Mouse (Mus musculus): Measurements from ENCODE around the gene Cbwd1. TPM values are rescaled to one million over a fixed set of nuclear protein-coding genes. Genes with fewer than 3 reads are reported as not detected.

Cbwd1 gene
- polyA plus RNA-seq, 1 experiment: 45.4 TPM

- no peaks in the 10 kb centered on the region for H3K9me3 ChIP-seq (replicated peaks; ENCODE audit: control insufficient read depth, insufficient read depth, low read length, poor library complexity, severe bottlenecking)
- H3K27me3 ChIP-seq (ENCODE audit: control insufficient read depth, insufficient read depth, low read length, poor library complexity, severe bottlenecking): no peaks in the 10 kb centered on the region; the same call in 1 of the 2 replicates
- no peaks in the 10 kb centered on the region for H3K36me3 ChIP-seq (ENCODE audit: control insufficient read depth, insufficient read depth, low read length, poor library complexity, severe bottlenecking)
- no peak overlapping the region for H3K4me3 ChIP-seq (ENCODE audit: low read depth, low read length)
- H3K9ac ChIP-seq (ENCODE audit: low read depth, poor library complexity, severe bottlenecking): no peak overlapping the region
- TF ChIP-seq POLR2A (IDR thresholded peaks at IDR 0.05; ENCODE audit: insufficient read depth, low read length): no peak
- TF ChIP-seq EP300 (IDR thresholded peaks at IDR 0.05; ENCODE audit: insufficient read depth, low read depth, low read length): no peak
- TF ChIP-seq CTCF (IDR thresholded peaks at IDR 0.05; ENCODE audit: low read depth, low read length): no peak
- H3K27ac ChIP-seq (ENCODE audit: insufficient read depth, low read length): no peak overlapping the region
- no peaks in the 10 kb centered on the region for H3K4me1 ChIP-seq (ENCODE audit: control insufficient read depth, insufficient read depth, low read length)
Measured at GRCm38 (mm10) chr19:24983050-24983449, 21.6 kb upstream of the Cbwd1 start.

DNA sequence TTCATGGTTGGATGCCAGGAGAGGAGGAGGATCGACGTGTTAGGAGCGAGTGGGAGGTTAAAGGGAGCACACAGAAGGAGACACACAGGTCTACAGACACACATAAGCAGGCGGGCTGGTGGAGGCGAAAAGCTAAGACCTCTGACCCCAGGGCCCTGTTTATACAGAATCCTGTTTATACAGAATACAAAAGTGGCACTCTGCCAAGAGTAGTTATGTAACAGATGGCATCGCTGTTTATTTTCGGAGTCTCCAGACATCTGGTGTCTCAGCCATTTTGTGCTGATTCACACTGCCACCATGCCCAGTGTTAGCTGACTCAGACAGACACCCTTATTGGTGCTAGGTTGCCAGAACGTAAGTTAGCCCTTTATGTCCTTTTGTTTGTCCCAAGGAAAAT, 19.9 kb upstream of the Cbwd1 start:
- H3K4me3 ChIP-seq (ENCODE audit: low read depth, low read length): no peak overlapping the region
- TF ChIP-seq CTCF (IDR thresholded peaks at IDR 0.05; ENCODE audit: low read depth, low read length) (no peak), EP300 (IDR thresholded peaks at IDR 0.05; ENCODE audit: insufficient read depth, low read depth, low read length) (no peak), POLR2A (IDR thresholded peaks at IDR 0.05; ENCODE audit: insufficient read depth, low read length) (no peak)
- no peaks in the 10 kb centered on the region for H3K9me3 ChIP-seq (replicated peaks; ENCODE audit: control insufficient read depth, insufficient read depth, low read length, poor library complexity, severe bottlenecking)
- no peak overlapping the region for H3K27ac ChIP-seq (ENCODE audit: insufficient read depth, low read length)
- no peaks in the 10 kb centered on the region; the same call in 1 of the 2 replicates for H3K27me3 ChIP-seq (ENCODE audit: control insufficient read depth, insufficient read depth, low read length, poor library complexity, severe bottlenecking)
- no peaks in the 10 kb centered on the region for H3K36me3 ChIP-seq (ENCODE audit: control insufficient read depth, insufficient read depth, low read length, poor library complexity, severe bottlenecking)
- H3K9ac ChIP-seq (ENCODE audit: low read depth, poor library complexity, severe bottlenecking): no peak overlapping the region
- H3K4me1 ChIP-seq (ENCODE audit: control insufficient read depth, insufficient read depth, low read length): no peaks in the 10 kb centered on the region

GRCm38 (mm10) chr19:24978852-24979842, 17.7 kb upstream of the Cbwd1 start:
- no peaks in the 10 kb centered on the region for H3K9me3 ChIP-seq (replicated peaks; ENCODE audit: control insufficient read depth, insufficient read depth, low read length, poor library complexity, severe bottlenecking)
- TF ChIP-seq POLR2A (IDR thresholded peaks at IDR 0.05; ENCODE audit: insufficient read depth, low read length): no peak
- TF ChIP-seq CTCF (IDR thresholded peaks at IDR 0.05; ENCODE audit: low read depth, low read length): no peak
- no peak for TF ChIP-seq EP300 (IDR thresholded peaks at IDR 0.05; ENCODE audit: insufficient read depth, low read depth, low read length)
- no peaks in the 10 kb centered on the region for H3K4me1 ChIP-seq (ENCODE audit: control insufficient read depth, insufficient read depth, low read length)
- no peaks in the 10 kb centered on the region for H3K36me3 ChIP-seq (ENCODE audit: control insufficient read depth, insufficient read depth, low read length, poor library complexity, severe bottlenecking)
- H3K9ac ChIP-seq (ENCODE audit: low read depth, poor library complexity, severe bottlenecking): no peak overlapping the region
- no peaks in the 10 kb centered on the region; the same call in 1 of the 2 replicates for H3K27me3 ChIP-seq (ENCODE audit: control insufficient read depth, insufficient read depth, low read length, poor library complexity, severe bottlenecking)
- no peak overlapping the region for H3K27ac ChIP-seq (ENCODE audit: insufficient read depth, low read length)
- no peak overlapping the region for H3K4me3 ChIP-seq (ENCODE audit: low read depth, low read length)

- Histone ChIP-seq H3K4me3 (ENCODE audit: low read depth, low read length) (no peak overlapping the region), H3K27ac (ENCODE audit: insufficient read depth, low read length) (no peak overlapping the region), H3K36me3 (ENCODE audit: control insufficient read depth, insufficient read depth, low read length, poor library complexity, severe bottlenecking) (no peaks in the 10 kb centered on the region), H3K9ac (ENCODE audit: low read depth, poor library complexity, severe bottlenecking) (no peak overlapping the region), H3K4me1 (ENCODE audit: control insufficient read depth, insufficient read depth, low read length) (no peaks in the 10 kb centered on the region), H3K9me3 (replicated peaks; ENCODE audit: control insufficient read depth, insufficient read depth, low read length, poor library complexity, severe bottlenecking) (no peaks in the 10 kb centered on the region), H3K27me3 (ENCODE audit: control insufficient read depth, insufficient read depth, low read length, poor library complexity, severe bottlenecking) (no peaks in the 10 kb centered on the region; the same call in 1 of the 2 replicates)
- no peak for TF ChIP-seq CTCF (IDR thresholded peaks at IDR 0.05; ENCODE audit: low read depth, low read length)
- no peak for TF ChIP-seq POLR2A (IDR thresholded peaks at IDR 0.05; ENCODE audit: insufficient read depth, low read length)
- no peak for TF ChIP-seq EP300 (IDR thresholded peaks at IDR 0.05; ENCODE audit: insufficient read depth, low read depth, low read length)
Measured at GRCm38 (mm10) chr19:24977991-24978390, 16.6 kb upstream of the Cbwd1 start.

GRCm38 (mm10) chr19:24972701-24973390, 11.4 kb upstream of the Cbwd1 start:
- no peak overlapping the region for H3K9ac ChIP-seq (ENCODE audit: low read depth, poor library complexity, severe bottlenecking)
- H3K27me3 ChIP-seq (ENCODE audit: control insufficient read depth, insufficient read depth, low read length, poor library complexity, severe bottlenecking): no peaks in the 10 kb centered on the region
- TF ChIP-seq POLR2A (IDR thresholded peaks at IDR 0.05; ENCODE audit: insufficient read depth, low read length) (no peak), CTCF (IDR thresholded peaks at IDR 0.05; ENCODE audit: low read depth, low read length) (no peak), EP300 (IDR thresholded peaks at IDR 0.05; ENCODE audit: insufficient read depth, low read depth, low read length) (no peak)
- H3K4me3 ChIP-seq (ENCODE audit: low read depth, low read length): no peak overlapping the region
- H3K4me1 ChIP-seq (ENCODE audit: control insufficient read depth, insufficient read depth, low read length): no peaks in the 10 kb centered on the region
- H3K27ac ChIP-seq (ENCODE audit: insufficient read depth, low read length): no peak overlapping the region
- no peaks in the 10 kb centered on the region for H3K36me3 ChIP-seq (ENCODE audit: control insufficient read depth, insufficient read depth, low read length, poor library complexity, severe bottlenecking)
- no peaks in the 10 kb centered on the region for H3K9me3 ChIP-seq (replicated peaks; ENCODE audit: control insufficient read depth, insufficient read depth, low read length, poor library complexity, severe bottlenecking)

All from ES-Bruce4 (cell line).